ENCODE assay signal across 42 mouse cellular contexts in the genomic region with DNA sequence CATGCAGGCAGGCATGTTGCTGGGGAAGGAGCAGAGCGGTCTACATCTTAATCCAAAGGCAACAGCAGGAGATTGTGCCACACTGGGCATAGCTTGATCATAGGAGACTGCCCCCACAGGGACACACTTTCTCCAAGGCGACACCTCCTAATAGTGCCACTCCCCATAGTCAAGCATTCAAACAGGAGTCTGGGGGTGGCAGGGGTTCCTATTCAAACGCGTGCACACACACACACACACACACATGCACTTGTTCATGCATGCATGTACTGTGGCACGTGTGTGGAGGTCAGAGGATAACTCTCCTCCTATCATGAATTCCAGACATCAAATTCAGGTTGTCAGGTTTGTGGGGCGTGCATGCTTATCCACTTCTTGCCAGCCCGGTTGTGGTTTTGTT. TPM values are rescaled to one million over a fixed set of nuclear protein-coding genes. Genes with fewer than 3 reads are reported as not detected.
"Had no signal": no experiment of that assay in that cellular context is flagged by ENCODE, and none has a peak within 500 bp of the region (broad histone marks: within the 10 kb centered on the region; RNA-seq: fewer than 3 reads in every experiment).

No protein-coding gene starts in this region.

- H3K27ac ChIP-seq: limb, embryonic 10.5 days; limb, embryonic 12.5 days; limb, embryonic 13.5 days; limb, embryonic 15.5 days; liver, embryonic 12.5 days; liver, embryonic 13.5 days; liver, embryonic 14.5 days; liver, embryonic 15.5 days; lung, embryonic 15.5 days; macrophage; midbrain, embryonic 10.5 days; midbrain, embryonic 12.5 days; midbrain, embryonic 13.5 days; midbrain, embryonic 15.5 days; neural tube, embryonic 12.5 days had no signal

- ATAC-seq: liver, embryonic 12.5 days; liver, postnatal 0 days; lung, postnatal 0 days; midbrain, embryonic 13.5 days; midbrain, embryonic 15.5 days; midbrain, embryonic 16.5 days had no signal

- H3K4me3 ChIP-seq: limb, embryonic 10.5 days; limb, embryonic 12.5 days; limb, embryonic 13.5 days; limb, embryonic 15.5 days; liver, embryonic 12.5 days; liver, embryonic 13.5 days; liver, embryonic 15.5 days; lung, embryonic 15.5 days; megakaryocyte, embryonic 14.5 days; midbrain, embryonic 10.5 days; midbrain, embryonic 12.5 days; midbrain, embryonic 13.5 days; midbrain, embryonic 15.5 days; neural tube, embryonic 12.5 days had no signal

- H3K27me3 ChIP-seq: limb, embryonic 12.5 days; limb, embryonic 13.5 days; limb, embryonic 15.5 days; liver, embryonic 12.5 days; liver, embryonic 13.5 days; liver, embryonic 15.5 days; lung, embryonic 15.5 days; megakaryocyte, embryonic 14.5 days; midbrain, embryonic 12.5 days; midbrain, embryonic 13.5 days; midbrain, embryonic 15.5 days; neural tube, embryonic 12.5 days had no signal

- H3K9ac ChIP-seq: limb, embryonic 12.5 days; limb, embryonic 13.5 days; limb, embryonic 15.5 days; liver, embryonic 12.5 days; liver, embryonic 13.5 days; liver, embryonic 14.5 days; liver, embryonic 15.5 days; liver, postnatal 0 days; lung, embryonic 14.5 days; lung, embryonic 15.5 days; midbrain, embryonic 12.5 days; midbrain, embryonic 13.5 days; midbrain, embryonic 15.5 days; neural tube, embryonic 12.5 days had no signal

- H3K4me2 ChIP-seq: limb, embryonic 12.5 days; limb, embryonic 13.5 days; limb, embryonic 15.5 days; liver, embryonic 11.5 days; liver, embryonic 12.5 days; liver, embryonic 13.5 days; liver, embryonic 15.5 days; lung, embryonic 14.5 days; lung, embryonic 15.5 days; midbrain, embryonic 11.5 days; midbrain, embryonic 12.5 days; midbrain, embryonic 13.5 days; midbrain, embryonic 15.5 days; neural tube, embryonic 12.5 days had no signal

- H3K9me3 ChIP-seq: limb, embryonic 10.5 days; limb, embryonic 12.5 days; limb, embryonic 13.5 days; limb, embryonic 15.5 days; liver, embryonic 12.5 days; liver, embryonic 13.5 days; liver, embryonic 15.5 days; lung, embryonic 15.5 days; midbrain, embryonic 10.5 days; midbrain, embryonic 12.5 days; midbrain, embryonic 13.5 days; midbrain, embryonic 15.5 days; neural tube, embryonic 12.5 days had no signal

- DNase-seq: left cerebral cortex, postnatal 4 days; liver; liver, embryonic 13.5 days; liver, postnatal 0 days; lung, adult 18-20 months; lung, adult 2 months; lung, embryonic 14.5 days; lung, postnatal 10 days; lung, postnatal 14 days; lung, postnatal 36 days; lung, postnatal 4 days; midbrain, embryonic 14.5 days had no signal

RNA-seq across cellular contexts. Expression of a gene that starts 23.4 kb away (rescaled TPM):
- total RNA-seq: liver, adult 2 months; megakaryocyte progenitor cell, adult 5-6 weeks; megakaryocyte, adult 5-6 weeks; megakaryocyte-erythroid progenitor cell, adult 5-6 weeks had no signal
- polyA plus RNA-seq: liver, adult 2 months; liver, embryonic 11.5 days; liver, embryonic 12.5 days; liver, embryonic 15.5 days; liver, postnatal 0 days; lung, embryonic 14.5 days had no signal

RNA-seq across cellular contexts. Expression of a gene that starts 29.6 kb away (rescaled TPM):
- total RNA-seq: left cerebral cortex, postnatal 10 days; left cerebral cortex, postnatal 25 days; left cerebral cortex, postnatal 36 days; left cerebral cortex, postnatal 4 days; liver, adult 2 months; megakaryocyte progenitor cell, adult 5-6 weeks; megakaryocyte, adult 5-6 weeks; megakaryocyte-erythroid progenitor cell, adult 5-6 weeks; midbrain, postnatal 0 days; monocyte, adult 5-6 weeks had no signal
- polyA plus RNA-seq: limb, embryonic 10.5 days; limb, embryonic 11.5 days; limb, embryonic 15.5 days; liver, adult 2 months; liver, embryonic 12.5 days; liver, embryonic 13.5 days; liver, embryonic 15.5 days; lung, adult 2 months; lung, embryonic 14.5 days; macrophage; midbrain, embryonic 11.5 days; midbrain, embryonic 14.5 days; midbrain, embryonic 15.5 days; midbrain, embryonic 16.5 days; neural tube, embryonic 11.5 days had no signal
